Mouse (Mus musculus) neural tube, embryonic 15.5 days (tissue): ENCODE results near the gene Tst. TPM values are rescaled to one million over a fixed set of nuclear protein-coding genes. Genes with fewer than 3 reads are reported as not detected.

Source experiments
- ATAC-seq: fragments of 200-750 bp; cut with Nextera tagmentation; 2 replicates; pipeline ENCODE4 v1.8.0; 2017; ENCODE audit warnings: mild to moderate bottlenecking, moderate TSS enrichment, moderate library complexity; ENCODE audit not compliant: low FRiP score
- H3K27ac ChIP-seq: fragments of 300-500 bp; sonication (generic); replicated peaks from 2 replicates; pipeline ENCODE4 v1.5.1; 2015; ENCODE audit warnings: mild to moderate bottlenecking, inconsistent platforms
- H3K27me3 ChIP-seq: fragments of 300-500 bp; sonication (generic); replicated peaks from 2 replicates; pipeline ENCODE4 v1.6.1; 2015; ENCODE audit warnings: inconsistent platforms
- H3K36me3 ChIP-seq: fragments of 300-500 bp; sonication (generic); 2 replicates; pipeline ENCODE4 v1.6.1; 2015; ENCODE audit warnings: inconsistent platforms
- H3K4me1 ChIP-seq: fragments of 300-500 bp; sonication (generic); 2 replicates; pipeline ENCODE4 v1.6.1; 2015; ENCODE audit warnings: inconsistent platforms
- H3K4me2 ChIP-seq: fragments of 300-500 bp; sonication (generic); 2 replicates; pipeline ENCODE4 v1.6.1; 2015; ENCODE audit warnings: inconsistent platforms, mild to moderate bottlenecking, moderate library complexity
- H3K4me3 ChIP-seq: fragments of 300-500 bp; sonication (generic); replicated peaks from 2 replicates; pipeline ENCODE4 v1.5.1; 2015; ENCODE audit warnings: mild to moderate bottlenecking, inconsistent platforms
- H3K9ac ChIP-seq: fragments of 300-500 bp; sonication (generic); replicated peaks from 2 replicates; pipeline ENCODE4 v1.6.1; 2015; ENCODE audit warnings: mild to moderate bottlenecking, inconsistent platforms
- H3K9me3 ChIP-seq: fragments of 300-500 bp; sonication (generic); replicated peaks from 2 replicates; pipeline ENCODE4 v1.6.1; 2016; ENCODE audit warnings: inconsistent platforms
- WGBS: fragments of 180-500 bp; shearing (Covaris S2); methylation state at CpG from one replicate; pipeline ENCODE4 v1.1.7; 2015; ENCODE audit warnings: mixed read lengths; 5-methylcytosine and 5-hydroxymethylcytosine counted together
- polyA plus RNA-seq: library from polyadenylated mRNA; unstranded; fragments of >200 nt; fragmentation: Nextera tagmentation; extraction: Ambion mirVana; gene quantifications from 2 replicates; pipeline ENCODE4 v1.2.1, GENCODE M21; 2015

Tst gene
- polyA plus RNA-seq, 1 experiment from 2014 or later, result 16.9 TPM

GRCm38 (mm10) chr15:78354958-78355357 lies 50.7 kb downstream of the Tst start:
- no peak overlapping the region for H3K27ac ChIP-seq
- no peak for ATAC-seq
- no peak overlapping the region for H3K4me3 ChIP-seq
- no peak overlapping the region for H3K9ac ChIP-seq
- 0% methylated on average over 1 of the region's 1 CpGs for WGBS
- H3K4me2 ChIP-seq, result no peak overlapping the region
- H3K27me3 ChIP-seq, result no peaks in the 10 kb centered on the region
- no peaks in the 10 kb centered on the region for H3K36me3 ChIP-seq
- H3K4me1 ChIP-seq, result no peaks in the 10 kb centered on the region
- no peaks in the 10 kb centered on the region for H3K9me3 ChIP-seq

- H3K4me2 ChIP-seq, result no peak overlapping the region
- WGBS, result 60% methylated on average over 3 of the region's 3 CpGs
- no peaks in the 10 kb centered on the region for H3K4me1 ChIP-seq
- H3K27me3 ChIP-seq, result no peaks in the 10 kb centered on the region
- no peak for ATAC-seq
- H3K27ac ChIP-seq, result no peak overlapping the region
- no peak overlapping the region for H3K9ac ChIP-seq
- no peaks in the 10 kb centered on the region for H3K9me3 ChIP-seq
- no peaks in the 10 kb centered on the region for H3K36me3 ChIP-seq
- no peak overlapping the region for H3K4me3 ChIP-seq
Observed at GRCm38 (mm10) chr15:78351586-78352165, 54.0 kb downstream of the Tst start.

Other genes with a start within 250 kb of the Tst start
- 88.4 and 99.8 TPM in 2 replicates for gene Ift27, start 231.8 kb downstream of the Tst start, polyA plus RNA-seq
- 4.4 and 5.0 TPM in 2 replicates for gene Pvalb, start 199.5 kb downstream of the Tst start, polyA plus RNA-seq
- 1.6 and 4.2 TPM in 2 replicates for gene Ncf4, start 161.1 kb downstream of the Tst start, polyA plus RNA-seq
- gene Csf2rb2, start 100.2 kb downstream of the Tst start, polyA plus RNA-seq, result 0.10 and 0.38 TPM in 2 replicates
- gene Csf2rb, start 80.2 kb downstream of the Tst start, polyA plus RNA-seq, result 0.92 and 1.3 TPM in 2 replicates
- not detected in 2 replicates for gene Tex33, start 10.0 kb downstream of the Tst start, polyA plus RNA-seq
- gene Mpst, start 509 bp upstream of the Tst start, polyA plus RNA-seq, result 3.2 and 3.8 TPM in 2 replicates
- gene Kctd17, start 22.7 kb upstream of the Tst start, polyA plus RNA-seq, result 141 and 158 TPM in 2 replicates
- 0.05 and 0.69 TPM in 2 replicates for gene Tmprss6, start 62.7 kb upstream of the Tst start, polyA plus RNA-seq
- 0.12 and 2.8 TPM in 2 replicates for gene Il2rb, start 89.4 kb upstream of the Tst start, polyA plus RNA-seq
- gene C1qtnf6, start 125.5 kb upstream of the Tst start, polyA plus RNA-seq, result 7.7 and 12.9 TPM in 2 replicates
- 0.50 and 0.57 TPM in 2 replicates for gene Sstr3, start 138.8 kb upstream of the Tst start, polyA plus RNA-seq
- gene Rac2, start 166.9 kb upstream of the Tst start, polyA plus RNA-seq, result 6.7 and 77.0 TPM in 2 replicates
- gene Cyth4, start 191.1 kb upstream of the Tst start, polyA plus RNA-seq, result 7.3 and 13.2 TPM in 2 replicates